Mouse (Mus musculus) liver, adult 2 months (tissue): ENCODE data around the gene Atf4.

Experiments
- CTCF ChIP-seq: fragments of 200-500 bp; IDR thresholded peaks from 2 replicates; pipeline ENCODE4 v1.5.1; 2011; ENCODE audit warnings: low read depth, low read length, control low read depth
- POLR2A ChIP-seq: fragments of 200-500 bp; IDR thresholded peaks from 2 replicates; pipeline ENCODE4 v1.6.1; 2011; ENCODE audit warnings: low read length, control low read depth; ENCODE audit not compliant: insufficient read depth; ENCODE audit errors: extremely low read depth

- no peak for TF ChIP-seq CTCF
- TF ChIP-seq POLR2A: no peak
These were observed 31.9 kb downstream of the Atf4 start, which contains the start of gene Cacna1i for GRCm38 (mm10) chr15:80286851-80287415.
